Mouse (Mus musculus) kidney, adult 9 months (tissue): ENCODE measurements around the gene Dbh.

Experiments
- DNase-seq: peaks from one replicate; pipeline ENCODE4 v3.0.0; 2022

Gene Dbh

GRCm38 (mm10) chr2:27226572-27226971, 61.5 kb downstream of the Dbh start:
- no peak for DNase-seq

GRCm38 (mm10) chr2:27228809-27229480, 63.9 kb downstream of the Dbh start:
- no peak for DNase-seq

GRCm38 (mm10) chr2:27229481-27230105, 64.6 kb downstream of the Dbh start:
- DNase-seq = no peak

GRCm38 (mm10) chr2:27232376-27232775, 67.3 kb downstream of the Dbh start:
- DNase-seq = no peak
